Mouse (Mus musculus): ENCODE data around the gene Hif3a.

Gene Hif3a

GRCm38 (mm10) chr7:16991681-16992450 lies 70.4 kb downstream of the Hif3a start:
- peak; percentile 90 for DNase-seq

- DNase-seq: peak; percentile 34
Observed at GRCm38 (mm10) chr7:16990006-16990744, 72.1 kb downstream of the Hif3a start.

GRCm38 (mm10) chr7:16988405-16988804 lies 73.8 kb downstream of the Hif3a start:
- no peak for DNase-seq

GRCm38 (mm10) chr7:16987541-16988149 lies 74.6 kb downstream of the Hif3a start:
- DNase-seq: peak; percentile 33

- peak; percentile 93 for DNase-seq
Observed at GRCm38 (mm10) chr7:16982859-16983568, 79.2 kb downstream of the Hif3a start, which contains the start of gene Gm42372. Gene Gm42372, plus strand, starts transcription at chr7:16983086.
